Mouse (Mus musculus): ENCODE results near the gene Lcmt2. TPM values are rescaled to one million over a fixed set of nuclear protein-coding genes. Genes with fewer than 3 reads are reported as not detected.
A peak's percentile ranks its signal among the peaks of the same experiment; 100 is the strongest.
"Not testable (repeated sequence)": the region's sequence is repeated elsewhere in the genome, so short reads cannot be mapped to it uniquely, and the experiment has no call there.

The Lcmt2 gene
- polyA plus RNA-seq, 1 experiment from 2014 or later, result 25.7 TPM

GRCm38 (mm10) chr2:121142415-121142814 is 2.0 kb upstream of the Lcmt2 start:
- Histone ChIP-seq H3K27ac (replicated peaks) (no peak overlapping the region), H3K9ac (replicated peaks) (no peak overlapping the region), H3K27me3 (no peaks in the 10 kb centered on the region), H3K9me3 (no peaks in the 10 kb centered on the region), H3K4me3 (no peak overlapping the region), H3K4me2 (replicated peaks) (no peak overlapping the region), H3K4me1 (peaks cover 37% of the 10 kb centered on the region), H3K36me3 (peaks cover 22% of the 10 kb centered on the region; the same call in 1 of the 2 replicates)
- WGBS, result 55% methylated on average over 2 of the region's 2 CpGs
- ATAC-seq (replicated peaks), result no peak

GRCm38 (mm10) chr2:121141216-121142035 is 973 bp upstream of the Lcmt2 start:
- H3K27me3 ChIP-seq, result no peaks in the 10 kb centered on the region
- 65% methylated on average over 16 of the region's 16 CpGs for WGBS
- peaks cover 41% of the 10 kb centered on the region for H3K4me1 ChIP-seq
- H3K9me3 ChIP-seq, result no peaks in the 10 kb centered on the region
- ATAC-seq (replicated peaks), result no peak
- H3K4me2 ChIP-seq (replicated peaks), result peak overlapping the region; percentile 85
- H3K9ac ChIP-seq (replicated peaks), result peak overlapping the region; percentile 93
- H3K36me3 ChIP-seq, result peaks cover 22% of the 10 kb centered on the region
- peak overlapping the region; percentile 83 for H3K4me3 ChIP-seq
- H3K27ac ChIP-seq (replicated peaks), result peak overlapping the region; percentile 100

DNA sequence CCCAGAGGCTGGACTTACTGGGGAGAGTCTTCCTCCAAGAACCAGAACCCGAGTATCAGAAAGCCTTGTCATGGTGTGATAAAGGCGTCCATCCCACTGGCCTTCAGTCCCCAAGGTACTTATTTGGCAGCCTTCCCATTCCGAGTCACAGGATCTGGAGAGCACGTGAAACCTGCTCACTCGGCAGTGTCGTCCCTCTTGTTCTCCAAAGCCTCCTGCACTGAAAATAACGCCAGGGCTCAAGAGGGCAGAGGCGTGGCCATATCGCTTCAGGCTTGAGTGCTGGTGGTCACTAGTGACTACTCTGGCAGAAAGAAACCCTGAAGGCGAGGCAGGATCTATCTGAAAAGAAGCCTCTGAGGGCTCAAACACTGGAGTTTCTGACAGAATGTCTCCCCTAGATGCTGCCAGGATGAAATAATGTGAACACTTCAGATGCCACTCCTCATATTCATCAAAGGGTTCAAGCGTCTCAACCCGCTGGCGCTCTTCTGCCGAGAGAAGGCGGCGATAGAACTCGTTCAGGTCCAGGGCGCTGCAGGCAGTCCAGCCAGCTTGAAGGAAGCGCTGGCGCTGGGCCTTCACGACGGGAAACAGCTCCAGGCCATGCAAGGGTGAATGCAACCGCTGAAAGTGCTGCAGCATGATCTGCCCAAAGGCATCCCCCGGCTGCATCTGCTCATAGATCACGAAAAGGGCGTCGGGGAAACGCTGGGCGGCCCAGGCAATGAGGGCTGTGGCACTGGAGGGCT is 1.0 kb downstream of the Lcmt2 start:
- 51% methylated on average over 29 of the region's 29 CpGs for WGBS
- no peak for ATAC-seq (replicated peaks)

GRCm38 (mm10) chr2:121137371-121137770 is 3.1 kb downstream of the Lcmt2 start:
- H3K4me2 ChIP-seq (replicated peaks), result no peak overlapping the region

More for the DNA sequence above, 1.0 kb downstream of the Lcmt2 start:
- peak overlapping the region; percentile 93 for H3K9ac ChIP-seq (replicated peaks)
- H3K27ac ChIP-seq (replicated peaks), result peak overlapping the region; percentile 100
- H3K4me2 ChIP-seq (replicated peaks), result peak overlapping the region; percentile 85
- H3K4me3 ChIP-seq, result peak overlapping the region; percentile 83
- H3K9me3 ChIP-seq, result no peaks in the 10 kb centered on the region
- H3K27me3 ChIP-seq, result no peaks in the 10 kb centered on the region
- peaks cover 19% of the 10 kb centered on the region for H3K36me3 ChIP-seq
- H3K4me1 ChIP-seq, result peaks cover 41% of the 10 kb centered on the region

GRCm38 (mm10) chr2:121132822-121133221 is 7.6 kb downstream of the Lcmt2 start:
- 67% methylated on average over 1 of the region's 1 CpGs for WGBS
- Histone ChIP-seq H3K9ac (replicated peaks) (no peak overlapping the region), H3K27me3 (no peaks in the 10 kb centered on the region), H3K9me3 (no peaks in the 10 kb centered on the region), H3K4me1 (peaks cover 8% of the 10 kb centered on the region), H3K27ac (replicated peaks) (no peak overlapping the region), H3K4me2 (replicated peaks) (no peak overlapping the region), H3K4me3 (no peak overlapping the region), H3K36me3 (peaks cover 3% of the 10 kb centered on the region; the same call in 1 of the 2 replicates)
- ATAC-seq (replicated peaks), result no peak

More at GRCm38 (mm10) chr2:121137371-121137770, 3.1 kb downstream of the Lcmt2 start:
- H3K27ac ChIP-seq (replicated peaks), result no peak overlapping the region
- WGBS, result 97% methylated on average over 4 of the region's 4 CpGs
- no peaks in the 10 kb centered on the region for H3K27me3 ChIP-seq
- H3K9ac ChIP-seq (replicated peaks), result no peak overlapping the region
- no peak for ATAC-seq (replicated peaks)
- H3K4me3 ChIP-seq, result no peak overlapping the region
- H3K4me1 ChIP-seq, result peaks cover 41% of the 10 kb centered on the region
- H3K36me3 ChIP-seq, result peaks cover 9% of the 10 kb centered on the region; the same call in 1 of the 2 replicates
- no peaks in the 10 kb centered on the region for H3K9me3 ChIP-seq

- Histone ChIP-seq H3K4me3 (no peak overlapping the region), H3K36me3 (no peaks in the 10 kb centered on the region), H3K27ac (replicated peaks) (no peak overlapping the region), H3K4me1 (no peaks in the 10 kb centered on the region), H3K9me3 (no peaks in the 10 kb centered on the region), H3K9ac (replicated peaks) (no peak overlapping the region), H3K4me2 (replicated peaks) (no peak overlapping the region), H3K27me3 (no peaks in the 10 kb centered on the region)
- WGBS, result 72% methylated on average over 9 of the region's 9 CpGs
- no peak for ATAC-seq (replicated peaks)
Measured at GRCm38 (mm10) chr2:121128865-121129620, 11.4 kb downstream of the Lcmt2 start.

- Histone ChIP-seq H3K9ac (replicated peaks) (no peak overlapping the region), H3K27me3 (no peaks in the 10 kb centered on the region), H3K36me3 (no peaks in the 10 kb centered on the region), H3K27ac (replicated peaks) (no peak overlapping the region), H3K9me3 (no peaks in the 10 kb centered on the region), H3K4me3 (no peak overlapping the region), H3K4me2 (replicated peaks) (no peak overlapping the region), H3K4me1 (no peaks in the 10 kb centered on the region)
- no peak for ATAC-seq (replicated peaks)
- WGBS, result 81% methylated on average over 1 of the region's 1 CpGs
Measured at GRCm38 (mm10) chr2:121127536-121127935, 12.9 kb downstream of the Lcmt2 start.

GRCm38 (mm10) chr2:121126302-121126701 is 14.2 kb downstream of the Lcmt2 start:
- not testable (repeated sequence) for H3K4me3 ChIP-seq; H3K27me3 ChIP-seq; H3K9me3 ChIP-seq; H3K4me1 ChIP-seq; H3K36me3 ChIP-seq; ATAC-seq (replicated peaks); H3K27ac ChIP-seq (replicated peaks); H3K9ac ChIP-seq (replicated peaks); H3K4me2 ChIP-seq (replicated peaks)
- WGBS, result 92% methylated on average over 5 of the region's 5 CpGs

DNA sequence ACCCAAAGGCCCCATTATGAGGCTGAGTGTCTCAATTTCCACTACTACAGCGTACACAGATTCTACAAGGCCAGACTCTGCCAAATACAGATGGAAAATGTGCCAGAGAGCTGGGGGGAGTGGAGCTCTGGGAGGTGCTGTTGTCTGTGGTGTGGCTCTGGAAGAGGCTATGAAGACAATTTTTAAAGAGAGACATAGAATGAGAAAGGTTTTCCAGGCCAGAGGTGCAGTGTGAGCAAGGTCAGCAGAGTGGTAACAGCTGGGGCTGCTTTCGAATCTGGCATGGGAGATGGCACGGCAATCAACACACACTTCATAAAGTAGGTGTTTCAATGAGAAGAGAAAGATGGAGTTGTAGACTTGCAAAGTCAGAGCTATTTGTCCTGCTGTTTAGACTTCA is 21.2 kb downstream of the Lcmt2 start:
- H3K9me3 ChIP-seq, result no peaks in the 10 kb centered on the region
- no peak overlapping the region for H3K4me3 ChIP-seq
- no peak for ATAC-seq (replicated peaks)
- no peak overlapping the region for H3K27ac ChIP-seq (replicated peaks)
- H3K9ac ChIP-seq (replicated peaks), result no peak overlapping the region
- H3K4me1 ChIP-seq, result no peaks in the 10 kb centered on the region
- H3K36me3 ChIP-seq, result no peaks in the 10 kb centered on the region
- no peak overlapping the region for H3K4me2 ChIP-seq (replicated peaks)
- WGBS, result 91% methylated on average over 3 of the region's 3 CpGs
- no peaks in the 10 kb centered on the region for H3K27me3 ChIP-seq

- WGBS, result 90% methylated on average over 2 of the region's 2 CpGs
- no peak overlapping the region for H3K4me2 ChIP-seq (replicated peaks)
Measured at GRCm38 (mm10) chr2:121115418-121115817, 25.0 kb downstream of the Lcmt2 start.

DNA sequence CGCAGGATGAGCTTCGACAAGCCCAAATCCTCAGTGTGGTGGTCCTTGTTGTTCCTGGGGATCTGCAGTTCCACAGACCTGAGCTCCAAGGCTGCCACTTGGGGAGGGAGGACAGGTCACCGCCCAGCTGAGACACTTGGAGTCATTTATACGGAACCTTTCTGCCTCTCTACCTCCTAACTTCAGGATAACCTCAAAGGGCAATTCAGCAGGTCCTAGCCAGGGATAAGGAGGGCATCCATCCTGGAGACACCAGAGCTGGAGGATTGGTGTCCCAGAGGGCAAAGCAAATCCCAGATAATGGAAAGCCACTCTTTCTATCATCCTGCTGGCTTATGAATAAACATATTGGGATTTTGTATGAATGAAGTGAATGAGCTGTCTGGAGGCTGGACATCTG is 30.8 kb downstream of the Lcmt2 start, which contains the start of gene Tgm7:
Tgm7 (minus strand) TSS at position 101 of the 400 bp plus-strand sequence.
- Histone ChIP-seq H3K27me3 (no peaks in the 10 kb centered on the region), H3K36me3 (no peaks in the 10 kb centered on the region), H3K9ac (replicated peaks) (no peak within 1 kb of the TSS), H3K4me2 (replicated peaks) (no peak within 1 kb of the TSS), H3K27ac (replicated peaks) (no peak within 1 kb of the TSS), H3K9me3 (no peaks in the 10 kb centered on the region), H3K4me3 (no peak within 1 kb of the TSS), H3K4me1 (no peaks in the 10 kb centered on the region)
- WGBS, result 87% methylated on average over 4 of the region's 4 CpGs
- ATAC-seq (replicated peaks), result no peak

More at GRCm38 (mm10) chr2:121115418-121115817, 25.0 kb downstream of the Lcmt2 start:
- H3K36me3 ChIP-seq, result no peaks in the 10 kb centered on the region
- H3K4me1 ChIP-seq, result no peaks in the 10 kb centered on the region
- H3K9me3 ChIP-seq, result no peaks in the 10 kb centered on the region
- no peak overlapping the region for H3K27ac ChIP-seq (replicated peaks)
- H3K27me3 ChIP-seq, result no peaks in the 10 kb centered on the region
- ATAC-seq (replicated peaks), result no peak
- no peak overlapping the region for H3K4me3 ChIP-seq
- no peak overlapping the region for H3K9ac ChIP-seq (replicated peaks)

- H3K4me2 ChIP-seq (replicated peaks), result no peak overlapping the region
- no peak for ATAC-seq (replicated peaks)
Measured at GRCm38 (mm10) chr2:121105940-121106339, 34.5 kb downstream of the Lcmt2 start.

More at GRCm38 (mm10) chr2:121105940-121106339, 34.5 kb downstream of the Lcmt2 start:
- Histone ChIP-seq H3K9me3 (no peaks in the 10 kb centered on the region), H3K4me1 (no peaks in the 10 kb centered on the region), H3K9ac (replicated peaks) (no peak overlapping the region), H3K4me3 (no peak overlapping the region), H3K27ac (replicated peaks) (no peak overlapping the region), H3K27me3 (no peaks in the 10 kb centered on the region), H3K36me3 (no peaks in the 10 kb centered on the region)

Data from forebrain, embryonic 15.5 days (tissue).